Mouse (Mus musculus) frontal cortex, postnatal 25 days (tissue): ENCODE measurements around the gene Tatdn3.

Experiments used
- DNase-seq, 2 experiments: peaks; one replicate each; pipeline ENCODE4 v3.0.0; 2022; ENCODE audit warnings: low spot score in 2 of 2

The Tatdn3 gene

GRCm38 (mm10) chr1:191075199-191075883 is 12.6 kb upstream of the Tatdn3 start:
- peak in 1 of 2 experiments; percentile 35 for DNase-seq

- DNase-seq: no peak
These were observed 10.8 kb upstream of the Tatdn3 start for GRCm38 (mm10) chr1:191073486-191073885.

DNA sequence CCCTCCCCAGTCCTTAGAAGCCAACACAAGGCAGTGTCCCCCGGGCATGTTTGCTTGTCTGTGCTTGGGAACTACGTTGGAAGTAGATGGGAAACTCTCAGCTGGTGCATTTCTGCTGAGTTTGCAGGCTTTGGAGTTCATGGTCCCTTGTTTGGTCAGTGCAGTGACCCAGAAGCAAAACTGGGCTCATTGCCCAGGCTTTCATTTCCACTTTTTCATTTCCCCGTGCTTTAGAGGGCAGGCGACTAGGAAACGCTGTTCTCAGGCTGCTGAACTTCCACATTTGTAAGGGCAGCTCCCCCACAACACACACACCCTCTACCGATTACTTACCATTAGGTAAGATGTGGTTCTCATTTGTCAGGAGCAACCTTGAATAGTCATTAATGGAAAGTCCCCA is 10.3 kb upstream of the Tatdn3 start:
- no peak for DNase-seq

GRCm38 (mm10) chr1:191072329-191072913 is 9.7 kb upstream of the Tatdn3 start:
- no peak for DNase-seq

DNA sequence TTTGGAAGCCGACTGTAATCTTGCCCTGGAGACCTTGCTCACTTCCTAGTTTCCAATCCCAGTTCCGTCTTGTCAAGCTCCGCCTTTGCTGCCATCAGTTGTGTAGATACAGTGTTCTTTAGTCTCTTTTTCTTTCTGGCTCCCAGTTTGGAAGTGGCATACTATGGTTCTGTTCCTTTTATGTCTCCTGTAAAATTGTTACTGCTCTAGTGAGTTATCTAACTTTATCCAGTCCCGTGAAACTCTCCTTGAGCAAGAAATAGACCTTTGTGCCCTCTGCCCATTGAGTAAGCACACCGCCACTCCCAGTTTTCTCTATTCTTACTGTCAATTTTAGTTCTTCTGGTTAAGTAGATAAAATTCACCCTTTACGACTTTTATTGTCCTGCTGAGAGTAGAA is 8.9 kb upstream of the Tatdn3 start:
- no peak for DNase-seq

- DNase-seq: no peak
These were observed 7.5 kb upstream of the Tatdn3 start for GRCm38 (mm10) chr1:191070259-191070658.

DNA sequence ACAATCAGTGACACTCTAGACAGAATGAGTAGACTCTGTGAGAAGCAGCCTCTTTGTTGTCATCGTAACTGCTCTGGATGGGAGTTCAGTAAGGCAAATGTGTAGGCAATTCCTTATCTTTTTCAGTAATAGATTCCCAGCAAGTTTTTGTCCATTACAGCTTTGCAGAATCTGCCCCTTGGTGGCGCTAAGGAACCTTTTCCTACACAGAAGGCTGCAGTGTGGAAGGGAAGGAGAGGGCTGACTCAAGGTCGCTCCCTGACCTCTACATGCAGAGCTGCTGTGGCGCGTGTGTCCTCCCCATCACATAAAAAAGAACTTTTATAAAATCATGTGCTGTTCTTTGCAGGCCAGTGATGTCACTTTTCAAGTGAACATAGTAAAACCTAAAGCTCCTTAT is 5.6 kb upstream of the Tatdn3 start:
- no peak for DNase-seq

GRCm38 (mm10) chr1:191065188-191065587 is 2.5 kb upstream of the Tatdn3 start:
- no peak for DNase-seq

DNA sequence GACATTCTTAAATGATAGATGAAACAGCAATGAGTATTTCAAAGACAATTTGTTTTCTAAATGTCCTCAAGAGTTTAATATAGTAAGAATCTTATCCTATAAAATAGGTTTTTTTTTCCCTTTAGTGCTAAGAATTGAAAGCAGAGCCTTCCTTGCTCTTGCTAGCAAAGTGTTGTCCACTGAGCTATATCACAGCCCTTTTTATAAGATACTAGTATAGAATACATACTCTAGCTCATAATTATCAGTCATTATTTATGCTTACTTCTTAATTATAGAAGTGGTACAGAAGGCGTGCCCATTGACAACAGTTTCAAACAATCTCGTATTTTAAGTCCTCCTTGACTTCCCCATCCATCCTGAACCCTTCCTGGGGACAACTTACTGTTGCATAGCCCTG is 1.8 kb upstream of the Tatdn3 start:
- DNase-seq: no peak

DNA sequence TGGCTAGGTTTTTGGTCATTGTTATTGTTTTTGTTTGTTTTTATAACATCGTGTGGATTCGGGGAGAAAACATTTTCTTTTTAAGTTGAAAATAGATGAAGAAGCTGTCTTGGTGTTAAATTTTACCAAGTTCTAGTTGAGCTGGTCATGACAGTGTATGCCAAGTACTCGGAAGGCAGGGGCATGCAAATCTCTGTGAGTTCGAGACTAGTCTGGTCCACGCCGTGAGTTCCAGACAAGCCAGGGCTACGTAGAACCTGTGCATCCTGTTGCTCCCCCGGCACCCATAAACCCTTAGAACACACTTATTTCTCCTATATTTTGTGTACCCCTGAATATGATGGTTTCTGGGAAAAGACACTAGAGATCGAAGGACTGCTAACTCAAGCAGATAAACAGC is 968 bp upstream of the Tatdn3 start:
- DNase-seq: no peak

DNA sequence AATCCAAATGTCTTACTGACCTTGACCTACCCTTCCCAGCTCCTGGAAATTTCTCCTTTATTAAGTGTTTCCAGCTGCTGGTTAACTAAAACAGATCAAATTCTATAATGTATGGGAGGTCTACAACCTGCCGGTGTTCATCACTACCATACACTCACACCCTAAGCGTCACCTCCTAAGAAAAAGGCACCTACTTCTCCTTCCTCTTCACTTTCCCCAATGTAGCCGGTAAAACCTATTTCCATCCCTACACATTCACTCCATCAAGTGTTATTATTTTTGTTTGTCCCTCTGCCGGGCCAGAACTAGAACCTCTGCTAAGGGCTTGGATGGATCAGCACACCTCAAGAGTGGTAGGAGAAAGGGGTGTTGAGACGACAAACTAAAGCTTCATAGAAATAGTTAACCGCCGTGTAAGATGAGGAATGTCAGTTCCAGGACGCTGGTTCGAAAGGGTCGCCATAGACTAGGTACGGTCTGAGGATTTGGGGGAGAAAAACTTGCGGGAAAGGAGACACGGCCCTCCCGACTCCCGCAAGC is 421 bp downstream of the Tatdn3 start:
- no peak for DNase-seq

- no peak for DNase-seq
These were observed 5.3 kb downstream of the Tatdn3 start for GRCm38 (mm10) chr1:191057461-191057860.

DNA sequence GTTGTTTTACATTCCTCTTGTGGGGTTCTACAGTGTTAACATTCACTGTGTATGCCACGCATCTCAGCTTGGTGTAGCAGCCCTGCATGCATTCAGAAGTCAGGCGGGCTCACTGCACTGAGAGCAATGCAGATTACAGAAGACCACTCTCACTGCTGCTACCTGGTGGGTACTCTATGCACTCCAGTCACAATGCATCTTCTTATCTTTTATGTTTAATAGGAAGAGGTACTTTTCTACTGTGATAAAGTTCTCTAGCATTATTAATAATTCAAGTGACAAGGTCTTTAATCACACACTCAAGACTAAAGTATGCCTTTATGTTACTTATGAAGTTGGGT is 7.2 kb downstream of the Tatdn3 start:
- DNase-seq: no peak

- no peak for DNase-seq
These were observed 7.7 kb downstream of the Tatdn3 start for GRCm38 (mm10) chr1:191054870-191055532.

- no peak for DNase-seq
These were observed 9.2 kb downstream of the Tatdn3 start for GRCm38 (mm10) chr1:191053555-191053954.

DNA sequence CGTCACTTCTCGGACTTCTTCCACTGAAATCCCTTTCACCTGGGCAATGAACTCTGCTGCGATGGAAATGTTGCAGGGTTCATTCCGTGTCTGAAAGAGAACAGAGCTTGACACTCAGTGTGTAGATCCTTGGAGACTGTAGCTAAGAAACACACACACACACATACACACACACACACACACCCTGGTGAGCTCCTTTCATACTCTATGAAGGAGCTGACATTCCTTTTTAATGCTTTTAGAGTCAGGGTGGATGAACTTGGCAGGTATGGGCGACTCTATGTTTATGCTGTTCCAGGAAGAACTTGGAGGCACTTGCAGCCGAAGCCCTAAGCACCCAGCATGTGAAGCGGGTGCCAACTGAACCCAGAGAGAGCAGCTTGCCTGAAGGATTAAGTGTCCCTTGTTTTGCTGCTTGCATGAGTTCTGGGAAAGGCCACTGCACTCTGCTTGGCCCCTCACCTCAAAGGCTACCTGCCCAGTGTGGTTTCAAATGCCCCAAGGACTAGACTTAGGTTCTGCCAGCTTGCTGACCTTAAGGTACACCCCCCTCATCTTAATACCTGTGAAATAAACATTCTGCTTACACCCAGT is 16.4 kb downstream of the Tatdn3 start:
- no peak for DNase-seq

- no peak for DNase-seq
These were observed 17.5 kb downstream of the Tatdn3 start for GRCm38 (mm10) chr1:191045264-191045663.

DNA sequence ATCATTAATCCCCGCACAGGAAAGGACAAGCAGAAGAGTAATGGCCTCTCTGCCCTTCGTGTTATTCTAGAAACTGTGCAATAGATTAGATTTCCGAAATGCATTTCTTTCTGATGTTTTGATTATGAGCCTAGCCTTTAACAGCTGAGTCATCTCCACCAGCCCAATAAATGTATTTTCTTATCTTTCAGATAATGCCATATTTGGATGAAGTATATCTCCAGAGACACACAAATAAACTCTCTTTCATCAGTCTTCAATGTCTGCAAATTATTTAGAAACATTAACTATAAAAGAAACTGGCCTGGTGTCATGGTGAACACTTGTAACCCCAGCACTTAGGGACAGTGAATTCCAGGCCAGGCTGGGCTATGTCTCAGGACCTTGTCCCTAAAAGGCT is 20.0 kb downstream of the Tatdn3 start:
- no peak for DNase-seq

DNA sequence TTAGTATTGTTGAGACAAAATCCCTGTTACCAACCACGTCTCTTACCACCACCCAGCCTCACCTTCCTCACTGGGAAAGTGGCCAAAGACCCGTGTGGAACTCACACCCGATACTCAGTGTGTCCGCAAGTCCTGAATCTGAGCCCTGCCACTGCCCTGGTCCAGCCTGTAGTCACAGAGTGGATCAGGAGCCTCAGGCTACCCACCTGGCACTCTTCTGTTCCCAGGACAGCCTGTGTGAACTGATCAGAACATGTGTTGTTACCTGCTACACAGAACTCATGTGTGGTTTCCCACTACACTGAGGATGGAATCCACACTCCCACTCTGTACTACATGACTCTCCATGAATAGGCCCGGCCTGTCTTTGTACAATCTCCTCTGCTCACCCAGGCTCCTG is 20.6 kb downstream of the Tatdn3 start:
- no peak for DNase-seq

DNA sequence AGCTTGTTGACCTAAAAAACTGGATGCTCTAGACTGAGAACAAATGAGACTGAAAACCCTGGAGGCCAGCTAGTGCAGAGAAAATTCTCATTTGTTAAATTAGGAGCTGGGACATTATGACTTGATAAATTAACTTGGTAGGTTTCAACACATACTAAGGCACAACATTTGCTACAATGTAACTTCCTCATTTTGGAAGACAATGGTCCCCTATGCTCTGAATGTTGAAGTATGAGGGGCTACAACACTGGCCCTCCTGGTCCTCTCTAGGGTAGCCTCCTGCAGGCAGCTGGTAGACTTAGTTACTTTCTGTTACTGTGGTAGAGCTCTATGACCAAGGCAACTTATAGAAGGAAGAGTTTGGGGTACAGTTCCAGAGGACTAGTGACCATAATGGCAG is 21.4 kb downstream of the Tatdn3 start:
- no peak for DNase-seq

- DNase-seq: no peak
These were observed 24.7 kb downstream of the Tatdn3 start for GRCm38 (mm10) chr1:191037999-191038398.

- no peak for DNase-seq
These were observed 26.0 kb downstream of the Tatdn3 start, which contains the start of gene Spata45 for GRCm38 (mm10) chr1:191036554-191037334. TSS of gene Spata45 (plus strand) at chr1:191036639.
